Mouse (Mus musculus) large intestine, adult 2 months (tissue): ENCODE measurements at regions not wholly inside any gene's neighbourhood (a gene's known extent, or its start where the extent isn't known, plus 50 kb on each side); places are given as distances from the start of the nearest gene placed in this dataset.

Source experiments
- DNase-seq: peaks from one replicate; pipeline ENCODE4 v3.0.0-alpha.2; 2012; ENCODE audit warnings: low read depth, low spot score
- WGBS: fragments of 180-500 bp; shearing (Covaris S2); methylation state at CpG from one replicate; pipeline ENCODE4 v1.1.7; 2018; 5-methylcytosine and 5-hydroxymethylcytosine counted together

GRCm38 (mm10) chr5:119257374-119258120 is 412.9 kb upstream of the Tbx3 start:
- 84% methylated on average over 21 of the region's 21 CpGs for WGBS
- no peak for DNase-seq

GRCm38 (mm10) chr5:119258831-119259230 is 411.6 kb upstream of the Tbx3 start:
- WGBS = 29% methylated on average over 5 of the region's 5 CpGs
- peak; percentile 27 for DNase-seq

GRCm38 (mm10) chr5:119265149-119265890 is 405.1 kb upstream of the Tbx3 start:
- WGBS = 70% methylated on average over 20 of the region's 20 CpGs
- no peak for DNase-seq

GRCm38 (mm10) chr5:119271234-119271852 is 399.1 kb upstream of the Tbx3 start:
- DNase-seq = no peak
- WGBS = 90% methylated on average over 26 of the region's 26 CpGs

- 31% methylated on average over 7 of the region's 7 CpGs for WGBS
- DNase-seq = no peak
These were observed 397.3 kb upstream of the Tbx3 start for GRCm38 (mm10) chr5:119273203-119273602.

GRCm38 (mm10) chr5:119273615-119274014 is 396.9 kb upstream of the Tbx3 start:
- no peak for DNase-seq
- 72% methylated on average over 3 of the region's 3 CpGs for WGBS

- WGBS = 85% methylated on average over 7 of the region's 7 CpGs
- no peak for DNase-seq
These were observed 395.5 kb upstream of the Tbx3 start for GRCm38 (mm10) chr5:119274817-119275494.

GRCm38 (mm10) chr5:119280146-119280545 is 390.3 kb upstream of the Tbx3 start:
- DNase-seq = no peak
- 73% methylated on average over 6 of the region's 6 CpGs for WGBS

- WGBS = 28% methylated on average over 5 of the region's 5 CpGs
- DNase-seq = no peak
These were observed 380.7 kb upstream of the Tbx3 start for GRCm38 (mm10) chr5:119289808-119290207.

- 83% methylated on average over 9 of the region's 9 CpGs for WGBS
- no peak for DNase-seq
These were observed 378.1 kb upstream of the Tbx3 start for GRCm38 (mm10) chr5:119292323-119292722.

GRCm38 (mm10) chr5:119292889-119293288 is 377.6 kb upstream of the Tbx3 start:
- no peak for DNase-seq
- 91% methylated on average over 1 of the region's 1 CpGs for WGBS

GRCm38 (mm10) chr5:119299311-119299710 is 371.2 kb upstream of the Tbx3 start:
- no peak for DNase-seq
- WGBS = 16% methylated on average over 3 of the region's 3 CpGs

- 38% methylated on average over 7 of the region's 7 CpGs for WGBS
- DNase-seq = no peak
These were observed 370.4 kb upstream of the Tbx3 start for GRCm38 (mm10) chr5:119300106-119300505.

- 60% methylated on average over 5 of the region's 5 CpGs for WGBS
- DNase-seq = no peak
These were observed 368.9 kb upstream of the Tbx3 start for GRCm38 (mm10) chr5:119301539-119301938.

GRCm38 (mm10) chr5:119304721-119305120 is 365.7 kb upstream of the Tbx3 start:
- WGBS = 29% methylated on average over 5 of the region's 5 CpGs
- DNase-seq = no peak

- DNase-seq = no peak
- WGBS = 94% methylated on average over 6 of the region's 6 CpGs
These were observed 362.7 kb upstream of the Tbx3 start for GRCm38 (mm10) chr5:119307768-119308167.

- 50% methylated on average over 11 of the region's 11 CpGs for WGBS
- DNase-seq = no peak
These were observed 360.1 kb upstream of the Tbx3 start for GRCm38 (mm10) chr5:119310178-119310930.

- 79% methylated on average over 14 of the region's 14 CpGs for WGBS
- DNase-seq = no peak
These were observed 357.7 kb upstream of the Tbx3 start for GRCm38 (mm10) chr5:119312808-119313207.

GRCm38 (mm10) chr5:119315149-119315548 is 355.3 kb upstream of the Tbx3 start:
- no peak for DNase-seq
- 87% methylated on average over 7 of the region's 7 CpGs for WGBS
